ENCODE assay signal across 9 mouse cellular contexts in the genomic region with DNA sequence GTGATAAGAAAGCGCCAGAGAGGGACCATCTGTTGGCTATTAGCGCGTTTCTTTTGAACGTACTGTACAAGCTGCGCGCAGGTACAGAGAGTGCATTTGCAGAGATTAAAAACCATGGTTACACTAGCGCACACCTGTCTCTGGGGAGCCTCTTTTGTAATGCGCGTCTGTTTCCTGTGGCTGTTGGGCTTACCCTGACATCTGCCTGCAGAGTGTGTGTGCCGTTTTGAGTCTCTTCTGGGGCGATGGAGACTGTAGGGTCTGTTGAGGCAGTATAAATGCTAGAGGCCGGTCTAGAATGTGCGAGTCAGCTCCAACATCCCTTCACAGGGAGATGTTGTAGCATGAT. TPM values are rescaled to one million over a fixed set of nuclear protein-coding genes. Genes with fewer than 3 reads are reported as not detected.
DNase-seq lines count a peak whose midpoint lies in the region; ATAC-seq and TF ChIP-seq lines count a peak whose summit lies in the region.
"Had no signal": no experiment of that assay in that cellular context is flagged by ENCODE, and none has a peak within 500 bp of the region (broad histone marks: within the 10 kb centered on the region; RNA-seq: fewer than 3 reads in every experiment).

No protein-coding gene starts in this region.

- H3K27me3 ChIP-seq in kidney, postnatal 0 days (ENCODE audit: insufficient read depth, low read length), result no peaks in the 10 kb centered on the region
- H3K27me3 ChIP-seq in heart, embryonic 11.5 days (ENCODE audit: control insufficient read depth, insufficient read depth, low read length), result no peaks in the 10 kb centered on the region

- H3K9ac ChIP-seq in kidney, postnatal 0 days (ENCODE audit: low read depth, low read length), result no peak overlapping the region
- no peak overlapping the region for H3K9ac ChIP-seq in heart, embryonic 11.5 days (ENCODE audit: low read depth, low read length)

- ATAC-seq in kidney, postnatal 0 days (replicated peaks; ENCODE audit: low FRiP score, low read depth), result no peak
- no peak for ATAC-seq in heart, embryonic 11.5 days (replicated peaks; ENCODE audit: insufficient number of reproducible peaks, low FRiP score, low TSS enrichment)
- ATAC-seq in frontal cortex, adult (ENCODE audit: low TSS enrichment), result no peak; the same call in 1 of the 2 replicates

- H3K36me3 ChIP-seq in kidney, postnatal 0 days (ENCODE audit: insufficient read depth, low read length), result no peaks in the 10 kb centered on the region
- no peaks in the 10 kb centered on the region for H3K36me3 ChIP-seq in heart, embryonic 11.5 days (ENCODE audit: control insufficient read depth, insufficient read depth, low read length)

- WGBS in kidney, postnatal 0 days, result 61% methylated on average over 13 of the region's 13 CpGs
- 42% methylated on average over 13 of the region's 13 CpGs for WGBS in heart, embryonic 11.5 days (ENCODE audit: insufficient replicate concordance)

- no peak for TF ChIP-seq CTCF in kidney, postnatal 0 days (IDR thresholded peaks at IDR 0.05; ENCODE audit: low read depth)

- DNase-seq in kidney, postnatal 0 days (ENCODE audit: low spot score), result no peak
- no peak for DNase-seq in kidney, postnatal 14 days
- peak; percentile 49 for DNase-seq in ZHBTc4 (ENCODE audit: low read depth, low spot score)
- DNase-seq in mesoderm, embryonic 11.5 days (ENCODE audit: low read depth, low spot score), result peak; percentile 65
- DNase-seq in thymus, postnatal 10 days (ENCODE audit: low spot score in 2 of 2), result peak; percentile 59 to 63
- no peak for DNase-seq in lung, postnatal 25 days (ENCODE audit: low spot score)

- no peaks in the 10 kb centered on the region for H3K9me3 ChIP-seq in kidney, postnatal 0 days (replicated peaks; ENCODE audit: low read length)
- no peaks in the 10 kb centered on the region for H3K9me3 ChIP-seq in heart, embryonic 11.5 days (replicated peaks; ENCODE audit: control insufficient read depth, low read length)

- peak overlapping the region; percentile 31; the same call in 1 of the 2 replicates for H3K4me2 ChIP-seq in kidney, postnatal 0 days (ENCODE audit: low read length)
- H3K4me2 ChIP-seq in heart, embryonic 11.5 days, result peak overlapping the region; percentile 6; the same call in 1 of the 2 replicates

- no peaks in the 10 kb centered on the region for H3K4me1 ChIP-seq in kidney, postnatal 0 days (replicated peaks; ENCODE audit: insufficient read depth, low read length)
- H3K4me1 ChIP-seq in heart, embryonic 11.5 days (ENCODE audit: control insufficient read depth, insufficient read depth, low read length), result no peaks in the 10 kb centered on the region

- no peak overlapping the region for H3K27ac ChIP-seq in kidney, postnatal 0 days
- H3K27ac ChIP-seq in heart, embryonic 11.5 days (ENCODE audit: low read depth, low read length), result no peak overlapping the region
- H3K27ac ChIP-seq: macrophage had no signal

- H3K4me3 ChIP-seq in kidney, postnatal 0 days (replicated peaks; ENCODE audit: low read depth, low read length), result no peak overlapping the region
- no peak overlapping the region for H3K4me3 ChIP-seq in heart, embryonic 11.5 days (ENCODE audit: low read depth, low read length)

RNA-seq across cellular contexts. Expression of a gene that starts 19.7 kb away (rescaled TPM):
- polyA plus RNA-seq in kidney, postnatal 0 days (2015; fragmentation: Nextera tagmentation; extraction: Ambion mirVana), result 16.1 and 19.4 TPM in 2 replicates
- 17.2 and 19.0 TPM in 2 replicates for polyA plus RNA-seq in heart, embryonic 11.5 days (2014; fragmentation: Nextera tagmentation; extraction: Ambion mirVana)

Comparison
In these comparisons a context has a peak if more than half of its experiments do, and no peak if none do; other contexts are left out.
1. DNase-seq: peak in ZHBTc4 (single experiment), mesoderm, embryonic 11.5 days (single experiment) and thymus, postnatal 10 days (2 of 2); none in kidney, postnatal 0 days (single experiment), kidney, postnatal 14 days (single experiment) and lung, postnatal 25 days (single experiment).